Mouse (Mus musculus) heart, adult 2 months (tissue): Measurements from ENCODE around the gene Arsg. TPM values are rescaled to one million over a fixed set of nuclear protein-coding genes. Genes with fewer than 3 reads are reported as not detected.

Source experiments
- DNase-seq, 2 experiments: peaks; one replicate each; pipeline ENCODE4 v3.0.0; 2021
- H3K27ac ChIP-seq: fragments of 200-600 bp; 2 replicates; pipeline ENCODE4 v1.8.1; 2022
- H3K27me3 ChIP-seq: fragments of 200-500 bp; 2 replicates; pipeline ENCODE4 v1.6.1; 2012; ENCODE audit warnings: mild to moderate bottlenecking, low read length, inconsistent platforms, mixed read lengths; ENCODE audit not compliant: control insufficient read depth, insufficient read depth
- H3K36me3 ChIP-seq: fragments of 200-500 bp; 2 replicates; pipeline ENCODE4 v1.6.1; 2012; ENCODE audit warnings: low read length, inconsistent platforms; ENCODE audit not compliant: control insufficient read depth, insufficient read depth
- H3K4me1 ChIP-seq: fragments of 200-500 bp; 2 replicates; pipeline ENCODE4 v1.6.1; 2011; ENCODE audit warnings: low read length; ENCODE audit not compliant: control insufficient read depth, insufficient read depth
- H3K4me3 ChIP-seq: fragments of 200-600 bp; 2 replicates; pipeline ENCODE4 v1.8.1; 2022
- H3K79me2 ChIP-seq: fragments of 200-500 bp; replicated peaks from 2 replicates; pipeline ENCODE4 v1.6.1; 2012; ENCODE audit warnings: mild to moderate bottlenecking, inconsistent platforms, low read length, moderate library complexity, mixed read lengths; ENCODE audit not compliant: control insufficient read depth, insufficient read depth
- H3K9ac ChIP-seq: fragments of 200-500 bp; 2 replicates; pipeline ENCODE4 v1.6.1; 2012; ENCODE audit warnings: low read depth, mild to moderate bottlenecking, control low read depth, inconsistent platforms, low read length, mixed read lengths
- CTCF ChIP-seq: fragments of 200-600 bp; IDR thresholded peaks from 2 replicates; pipeline ENCODE4 v1.8.1; 2022; ENCODE audit warnings: antibody characterized with exemption, mild to moderate bottlenecking, moderate library complexity
- EP300 ChIP-seq: fragments of 200-500 bp; IDR thresholded peaks from 2 replicates; pipeline ENCODE4 v1.6.1; 2011; ENCODE audit warnings: low read depth, low read length, control low read depth; ENCODE audit not compliant: insufficient read depth
- POLR2A ChIP-seq: fragments of 200-500 bp; IDR thresholded peaks from 2 replicates; pipeline ENCODE4 v1.6.1; 2011; ENCODE audit warnings: mild to moderate bottlenecking, low read depth, low read length, control low read depth; ENCODE audit not compliant: insufficient read depth
- WGBS: fragments of 180-500 bp; shearing (Covaris S2); methylation state at CpG from one replicate; pipeline ENCODE4 v1.1.7; 2018; 5-methylcytosine and 5-hydroxymethylcytosine counted together
- intact Hi-C: fragments of 180-260 bp; cut with DNase I; formaldehyde crosslinking; loops from one replicate; pipeline ENCODE4 v1.15.1; 2025
- polyA plus RNA-seq: library from polyadenylated mRNA; depleted of rRNA; stranded (reverse); fragments of >200 nt; gene quantifications from 2 replicates; pipeline ENCODE4 v1.2.3, GENCODE M21; 2012
- total RNA-seq, 2 experiments: library from RNA; stranded (reverse); gene quantifications; 2 replicates each; pipeline ENCODE4 v1.2.3; 2021

Arsg gene
- total and polyA plus RNA-seq, 3 experiments = 1.2 to 1.5 (median 1.3) TPM

DNA sequence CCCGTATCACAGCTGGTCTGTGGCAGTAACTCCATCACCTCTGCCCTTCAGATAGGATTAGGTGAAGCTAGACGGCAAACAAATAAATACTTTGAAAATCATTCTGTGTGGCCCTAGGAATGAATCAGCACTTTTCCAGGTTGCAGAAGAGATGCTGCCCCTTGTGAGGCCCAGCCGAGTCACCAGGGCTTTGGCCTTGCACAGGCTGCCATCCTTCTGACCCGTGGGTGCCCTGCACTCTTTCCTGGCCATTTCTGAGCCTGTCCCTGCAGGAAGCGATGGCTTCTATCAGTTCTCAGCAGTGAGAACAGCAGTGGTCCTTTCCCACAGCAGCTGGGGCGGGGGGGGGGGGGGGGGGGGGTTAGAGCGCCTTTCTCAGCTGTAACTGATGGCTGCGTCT is 36.3 kb upstream of the Arsg start:
- no peaks in the 10 kb centered on the region for H3K36me3 ChIP-seq
- TF ChIP-seq CTCF (no peak), POLR2A (no peak), EP300 (no peak)
- H3K4me3 ChIP-seq = no peak overlapping the region
- 71% methylated on average over 8 of the region's 8 CpGs for WGBS
- no peak overlapping the region for H3K9ac ChIP-seq
- intact Hi-C loops = no loop called here
- no peak for DNase-seq
- H3K27me3 ChIP-seq = no peaks in the 10 kb centered on the region
- no peaks in the 10 kb centered on the region for H3K79me2 ChIP-seq
- H3K27ac ChIP-seq = no peak overlapping the region
- peaks cover 1% of the 10 kb centered on the region for H3K4me1 ChIP-seq

DNA sequence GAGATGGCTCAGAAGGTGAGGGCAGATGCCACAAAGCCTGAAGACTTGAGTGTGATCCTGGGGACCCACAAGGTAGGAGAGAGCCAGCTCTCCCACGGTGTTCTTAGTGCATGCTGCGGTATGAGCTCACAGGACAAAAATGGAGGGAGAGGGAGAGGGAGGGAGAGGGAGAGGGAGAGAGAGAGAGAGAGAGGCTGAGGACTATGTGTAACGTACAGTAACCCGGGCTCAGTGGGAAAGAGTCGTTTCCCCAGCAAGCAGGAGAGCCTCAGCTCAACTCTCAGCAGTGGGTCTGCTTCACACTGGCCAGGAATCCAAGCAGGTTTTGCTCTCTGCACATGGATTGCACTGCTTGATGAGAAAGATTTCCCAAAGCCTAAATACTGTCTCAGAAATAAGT is 34.0 kb upstream of the Arsg start:
- DNase-seq = no peak
- H3K4me1 ChIP-seq = peaks cover 1% of the 10 kb centered on the region
- H3K79me2 ChIP-seq = no peaks in the 10 kb centered on the region
- H3K27ac ChIP-seq = peak overlapping the region; percentile 68
- 19% methylated on average over 5 of the region's 5 CpGs for WGBS
- TF ChIP-seq POLR2A = no peak
- TF ChIP-seq CTCF = no peak
- intact Hi-C loops = no loop called here
- no peak overlapping the region for H3K4me3 ChIP-seq
- H3K27me3 ChIP-seq = no peaks in the 10 kb centered on the region
- no peaks in the 10 kb centered on the region for H3K36me3 ChIP-seq
- H3K9ac ChIP-seq = no peak overlapping the region

DNA sequence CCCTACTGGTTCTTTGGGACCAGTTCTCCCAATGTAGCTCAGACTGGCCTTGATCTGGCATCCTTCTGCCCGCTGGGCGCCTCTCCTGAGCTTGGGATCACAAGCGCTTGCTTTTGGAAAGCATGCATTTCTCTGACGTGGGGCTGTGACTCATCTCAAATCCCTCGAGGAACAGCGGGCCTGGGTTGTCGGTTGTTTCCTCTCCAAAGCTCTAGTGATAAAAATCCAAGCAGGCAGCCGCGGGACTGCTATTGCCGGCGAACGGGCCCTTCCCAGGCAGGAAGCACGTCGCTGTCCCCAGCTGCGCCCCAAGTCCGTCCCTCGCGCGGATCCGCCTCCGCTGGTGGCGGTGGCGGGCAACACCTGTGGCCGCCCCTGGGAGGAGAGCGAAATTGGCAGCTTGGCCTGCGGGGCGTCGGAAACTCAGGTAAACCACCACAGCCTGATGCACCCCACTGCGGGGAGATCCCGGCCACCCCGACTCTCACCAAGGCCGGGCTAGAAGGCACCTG is 33.3 kb upstream of the Arsg start:
- TF ChIP-seq POLR2A (no peak; the same call in 1 of the 2 replicates), EP300 (no peak; the same call in 1 of the 2 replicates), CTCF (peak; percentile 63)
- H3K4me3 ChIP-seq = peak overlapping the region; percentile 70
- DNase-seq = peak; percentile 86 to 89
- no peaks in the 10 kb centered on the region for H3K27me3 ChIP-seq
- H3K9ac ChIP-seq = peak overlapping the region; percentile 78
- H3K4me1 ChIP-seq = peaks cover 1% of the 10 kb centered on the region
- H3K36me3 ChIP-seq = no peaks in the 10 kb centered on the region
- peak overlapping the region; percentile 68 for H3K27ac ChIP-seq
- H3K79me2 ChIP-seq = no peaks in the 10 kb centered on the region
- WGBS = under 1% methylated on average over 32 of the region's 32 CpGs
- intact Hi-C loops = loop anchor here (1.0 to 2.0 kb wide), 2 partner anchors 109 to 195 kb away; no protein-coding TSS in a partner anchor

DNA sequence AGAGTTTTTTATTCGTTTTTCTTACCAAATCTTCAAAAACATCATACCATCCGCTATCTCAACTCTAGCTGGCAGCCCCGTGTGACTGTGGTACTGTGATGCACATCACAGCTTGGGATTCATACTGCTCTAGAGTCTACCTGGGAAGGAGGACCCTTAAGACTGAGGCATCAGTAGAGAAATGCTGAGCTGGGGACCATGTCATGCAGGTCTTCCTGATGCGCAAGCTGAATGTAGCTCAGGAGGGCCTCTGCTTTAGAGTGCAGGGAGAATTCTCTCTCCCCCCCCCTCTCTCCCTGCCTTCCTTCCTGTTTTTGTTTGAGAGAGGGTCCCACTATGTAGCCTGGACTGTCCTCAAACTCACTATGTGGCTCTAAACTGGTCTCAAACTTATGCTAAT is 32.5 kb upstream of the Arsg start:
- DNase-seq = no peak
- 52% methylated on average over 4 of the region's 4 CpGs for WGBS
- Histone ChIP-seq H3K27ac (peak overlapping the region; percentile 68; the same call in 1 of the 2 replicates), H3K4me3 (peak overlapping the region; percentile 70), H3K79me2 (peaks cover 1% of the 10 kb centered on the region; the same call in 1 of the 2 replicates), H3K9ac (no peak overlapping the region), H3K4me1 (peaks cover 1% of the 10 kb centered on the region), H3K36me3 (no peaks in the 10 kb centered on the region), H3K27me3 (no peaks in the 10 kb centered on the region)
- intact Hi-C loops = loop anchor here (1.0 to 2.0 kb wide), 2 partner anchors 109 to 196 kb away; no protein-coding TSS in a partner anchor
- TF ChIP-seq POLR2A (no peak), EP300 (no peak), CTCF (no peak)

DNA sequence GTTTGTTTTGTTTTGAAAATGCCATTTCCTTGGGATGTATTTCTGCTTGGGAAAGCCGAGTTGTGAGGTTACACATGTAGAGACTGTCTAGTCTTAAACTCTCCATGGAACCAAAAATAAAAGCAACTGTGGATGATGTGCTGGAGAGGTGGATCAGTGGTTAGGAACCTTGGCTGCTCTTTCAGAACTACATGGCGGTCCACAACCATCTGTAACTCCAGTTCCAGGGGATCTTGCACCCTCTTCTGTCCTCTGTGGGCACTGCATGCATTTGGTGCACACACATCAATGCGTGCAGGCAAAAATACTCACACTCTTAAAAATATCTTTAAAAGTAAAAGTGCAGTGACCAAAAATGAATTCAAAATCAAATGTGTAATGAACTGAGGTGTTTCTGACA is 32.1 kb upstream of the Arsg start:
- intact Hi-C loops = loop anchor here (2.0 kb wide), 1 partner anchor 196 kb away; no protein-coding TSS in a partner anchor
- Histone ChIP-seq H3K79me2 (peaks cover 1% of the 10 kb centered on the region; the same call in 1 of the 2 replicates), H3K27me3 (no peaks in the 10 kb centered on the region), H3K4me3 (no peak overlapping the region), H3K9ac (no peak overlapping the region), H3K27ac (no peak overlapping the region), H3K36me3 (no peaks in the 10 kb centered on the region), H3K4me1 (peaks cover 1% of the 10 kb centered on the region)
- peak; percentile 24 to 41 for DNase-seq
- WGBS = 67% methylated on average over 3 of the region's 3 CpGs
- TF ChIP-seq POLR2A (no peak), CTCF (peak; percentile 68), EP300 (0 out of 2 replicates have a peak, but pooled peaks have one; percentile 35)

DNA sequence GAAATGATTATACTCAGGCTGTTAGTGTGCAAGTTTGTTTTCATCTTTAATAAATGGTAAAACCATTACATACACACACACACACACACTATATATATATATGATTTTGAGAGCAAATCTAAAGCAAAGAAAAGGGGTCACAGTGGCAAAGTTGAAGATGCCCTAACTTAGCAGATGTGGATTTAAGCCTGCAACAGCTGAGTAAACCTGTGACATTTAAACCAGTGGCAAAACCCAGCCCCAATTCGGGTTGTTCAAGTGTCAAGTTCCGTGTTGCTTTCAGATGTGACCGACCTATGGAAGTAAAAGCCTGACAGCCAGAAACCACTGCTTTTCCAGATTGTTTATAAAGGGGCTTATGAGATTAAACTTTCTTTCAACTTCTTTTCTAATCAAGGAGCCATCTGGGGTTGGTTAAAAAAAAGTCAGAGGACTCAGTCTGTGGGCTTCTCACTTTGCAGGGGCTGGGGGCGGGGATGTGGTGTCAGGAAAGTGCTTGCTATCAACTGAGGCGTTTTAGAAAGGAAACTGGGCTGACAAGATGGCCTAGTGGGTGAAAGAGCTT is 30.9 kb upstream of the Arsg start:
- Histone ChIP-seq H3K27ac (no peak overlapping the region), H3K9ac (no peak overlapping the region), H3K27me3 (no peaks in the 10 kb centered on the region), H3K79me2 (peaks cover 1% of the 10 kb centered on the region; the same call in 1 of the 2 replicates), H3K4me3 (no peak overlapping the region), H3K4me1 (peaks cover 1% of the 10 kb centered on the region), H3K36me3 (no peaks in the 10 kb centered on the region)
- DNase-seq = no peak
- 72% methylated on average over 5 of the region's 5 CpGs for WGBS
- intact Hi-C loops = no loop called here
- TF ChIP-seq EP300 = no peak
- no peak for TF ChIP-seq POLR2A
- no peak for TF ChIP-seq CTCF
